Mouse (Mus musculus) midbrain, embryonic 12.5 days (tissue): ENCODE measurements around the gene Chrnd. TPM values are rescaled to one million over a fixed set of nuclear protein-coding genes. Genes with fewer than 3 reads are reported as not detected.

ENCODE experiments used
- ATAC-seq: fragments of 200-750 bp; cut with Nextera tagmentation; 2 replicates; pipeline ENCODE4 v1.8.0; 2017; ENCODE audit warnings: low read depth, moderate TSS enrichment, moderate library complexity; ENCODE audit not compliant: low FRiP score
- H3K27ac ChIP-seq: fragments of 300-500 bp; sonication (generic); replicated peaks from 2 replicates; pipeline ENCODE4 v1.5.1; 2016; ENCODE audit warnings: mild to moderate bottlenecking
- H3K27me3 ChIP-seq: fragments of 300-500 bp; sonication (generic); 2 replicates; pipeline ENCODE4 v1.6.1; 2016; ENCODE audit warnings: mild to moderate bottlenecking
- H3K36me3 ChIP-seq: fragments of 300-500 bp; sonication (generic); 2 replicates; pipeline ENCODE4 v1.6.1; 2016
- H3K4me1 ChIP-seq: fragments of 300-500 bp; sonication (generic); 2 replicates; pipeline ENCODE4 v1.6.1; 2016
- H3K4me2 ChIP-seq: fragments of 300-500 bp; sonication (generic); replicated peaks from 2 replicates; pipeline ENCODE4 v1.6.1; 2016; ENCODE audit warnings: mild to moderate bottlenecking, moderate library complexity
- H3K4me3 ChIP-seq: fragments of 300-500 bp; sonication (generic); 2 replicates; pipeline ENCODE4 v1.5.1; 2016; ENCODE audit warnings: mild to moderate bottlenecking
- H3K9ac ChIP-seq: fragments of 300-500 bp; sonication (generic); replicated peaks from 2 replicates; pipeline ENCODE4 v1.6.1; 2016; ENCODE audit warnings: mild to moderate bottlenecking, moderate library complexity
- H3K9me3 ChIP-seq: fragments of 300-500 bp; sonication (generic); 2 replicates; pipeline ENCODE4 v1.6.1; 2016; ENCODE audit warnings: mild to moderate bottlenecking
- WGBS: fragments of 180-500 bp; shearing (Covaris S2); methylation state at CpG from one replicate; pipeline ENCODE4 v1.1.7; 2016; 5-methylcytosine and 5-hydroxymethylcytosine counted together
- polyA plus RNA-seq: library from polyadenylated mRNA; unstranded; fragments of >200 nt; fragmentation: Nextera tagmentation; extraction: Ambion mirVana; gene quantifications from 2 replicates; pipeline ENCODE4 v1.2.1, GENCODE M21; 2016

Chrnd gene
- polyA plus RNA-seq, 1 experiment from 2014 or later: not detected

GRCm38 (mm10) chr1:87185526-87185925, 4.9 kb upstream of the Chrnd start:
- Histone ChIP-seq H3K9ac (no peak overlapping the region), H3K27ac (no peak overlapping the region), H3K27me3 (peaks cover 87% of the 10 kb centered on the region), H3K4me3 (no peak overlapping the region), H3K4me2 (no peak overlapping the region), H3K36me3 (no peaks in the 10 kb centered on the region), H3K4me1 (peaks cover 10% of the 10 kb centered on the region), H3K9me3 (no peaks in the 10 kb centered on the region)
- ATAC-seq: no peak
- 9% methylated on average over 13 of the region's 13 CpGs for WGBS

- Histone ChIP-seq H3K4me2 (peak overlapping the region; percentile 89), H3K9me3 (no peaks in the 10 kb centered on the region), H3K4me1 (peaks cover 10% of the 10 kb centered on the region), H3K27me3 (peaks cover 89% of the 10 kb centered on the region), H3K4me3 (peak overlapping the region; percentile 50), H3K9ac (peak overlapping the region; percentile 48), H3K36me3 (no peaks in the 10 kb centered on the region), H3K27ac (no peak overlapping the region)
- peak; percentile 61 for ATAC-seq
- WGBS: 2% methylated on average over 52 of the region's 54 CpGs
Measured at GRCm38 (mm10) chr1:87186261-87187036, 4.0 kb upstream of the Chrnd start.

- H3K27ac ChIP-seq: no peak overlapping the region
- peak; percentile 48; the same call in 1 of the 2 replicates for ATAC-seq
- no peaks in the 10 kb centered on the region for H3K9me3 ChIP-seq
- H3K4me1 ChIP-seq: peaks cover 10% of the 10 kb centered on the region
- peak overlapping the region; percentile 89 for H3K4me2 ChIP-seq
- peaks cover 84% of the 10 kb centered on the region for H3K27me3 ChIP-seq
- H3K36me3 ChIP-seq: no peaks in the 10 kb centered on the region
- H3K4me3 ChIP-seq: peak overlapping the region; percentile 50
- under 1% methylated on average over 15 of the region's 15 CpGs for WGBS
- peak overlapping the region; percentile 48 for H3K9ac ChIP-seq
Measured at GRCm38 (mm10) chr1:87187037-87187355, 3.4 kb upstream of the Chrnd start.

GRCm38 (mm10) chr1:87197296-87197695, 6.9 kb downstream of the Chrnd start:
- Histone ChIP-seq H3K4me2 (no peak overlapping the region), H3K36me3 (no peaks in the 10 kb centered on the region), H3K9me3 (no peaks in the 10 kb centered on the region), H3K4me1 (no peaks in the 10 kb centered on the region), H3K27me3 (no peaks in the 10 kb centered on the region), H3K4me3 (no peak overlapping the region), H3K27ac (no peak overlapping the region), H3K9ac (no peak overlapping the region)
- ATAC-seq: no peak
- WGBS: 89% methylated on average over 9 of the region's 9 CpGs

GRCm38 (mm10) chr1:87198119-87199065, 8.0 kb downstream of the Chrnd start:
- Histone ChIP-seq H3K4me1 (no peaks in the 10 kb centered on the region), H3K27ac (no peak overlapping the region), H3K36me3 (no peaks in the 10 kb centered on the region), H3K9me3 (no peaks in the 10 kb centered on the region), H3K27me3 (no peaks in the 10 kb centered on the region), H3K4me2 (no peak overlapping the region), H3K4me3 (no peak overlapping the region), H3K9ac (no peak overlapping the region)
- ATAC-seq: no peak
- 73% methylated on average over 12 of the region's 12 CpGs for WGBS

GRCm38 (mm10) chr1:87200811-87201210, 10.4 kb downstream of the Chrnd start:
- Histone ChIP-seq H3K27me3 (peaks cover 13% of the 10 kb centered on the region), H3K27ac (no peak overlapping the region), H3K4me1 (no peaks in the 10 kb centered on the region), H3K9me3 (no peaks in the 10 kb centered on the region), H3K4me3 (no peak overlapping the region), H3K4me2 (no peak overlapping the region), H3K9ac (no peak overlapping the region), H3K36me3 (no peaks in the 10 kb centered on the region)
- ATAC-seq: no peak
- 78% methylated on average over 2 of the region's 2 CpGs for WGBS

- WGBS: 68% methylated on average over 1 of the region's 1 CpGs
Measured at GRCm38 (mm10) chr1:87201848-87202247, 11.4 kb downstream of the Chrnd start.

GRCm38 (mm10) chr1:87203779-87204178, 13.4 kb downstream of the Chrnd start:
- WGBS: 85% methylated on average over 5 of the region's 5 CpGs
- peaks cover 39% of the 10 kb centered on the region for H3K27me3 ChIP-seq
- no peak overlapping the region for H3K4me2 ChIP-seq
- H3K4me3 ChIP-seq: no peak overlapping the region
- H3K36me3 ChIP-seq: no peaks in the 10 kb centered on the region
- H3K9me3 ChIP-seq: no peaks in the 10 kb centered on the region
- no peaks in the 10 kb centered on the region for H3K4me1 ChIP-seq
- no peak overlapping the region for H3K9ac ChIP-seq
- H3K27ac ChIP-seq: no peak overlapping the region
- ATAC-seq: no peak

More at GRCm38 (mm10) chr1:87201848-87202247, 11.4 kb downstream of the Chrnd start:
- Histone ChIP-seq H3K9me3 (no peaks in the 10 kb centered on the region), H3K36me3 (no peaks in the 10 kb centered on the region), H3K4me2 (no peak overlapping the region), H3K4me3 (no peak overlapping the region), H3K27me3 (peaks cover 24% of the 10 kb centered on the region), H3K27ac (no peak overlapping the region), H3K4me1 (no peaks in the 10 kb centered on the region), H3K9ac (no peak overlapping the region)
- no peak for ATAC-seq

- Histone ChIP-seq H3K4me3 (no peak within 1 kb of the TSS), H3K9me3 (no peaks in the 10 kb centered on the region), H3K4me2 (no peak within 1 kb of the TSS), H3K27me3 (peaks cover 39% of the 10 kb centered on the region), H3K4me1 (no peaks in the 10 kb centered on the region), H3K9ac (no peak within 1 kb of the TSS), H3K27ac (no peak within 1 kb of the TSS), H3K36me3 (no peaks in the 10 kb centered on the region)
- no peak for ATAC-seq
- 90% methylated on average over 7 of the region's 7 CpGs for WGBS
Measured at GRCm38 (mm10) chr1:87204465-87204864, 14.1 kb downstream of the Chrnd start, which contains the start of gene Chrng. Gene Chrng (plus strand): TSS chr1:87204657.

- no peak for ATAC-seq
- 68% methylated on average over 6 of the region's 6 CpGs for WGBS
- no peaks in the 10 kb centered on the region for H3K36me3 ChIP-seq
- H3K4me3 ChIP-seq: no peak overlapping the region
- no peak overlapping the region for H3K9ac ChIP-seq
- H3K27me3 ChIP-seq: peaks cover 39% of the 10 kb centered on the region
- no peaks in the 10 kb centered on the region for H3K4me1 ChIP-seq
- no peak overlapping the region for H3K4me2 ChIP-seq
- H3K27ac ChIP-seq: no peak overlapping the region
- no peaks in the 10 kb centered on the region for H3K9me3 ChIP-seq
Measured at GRCm38 (mm10) chr1:87205038-87205437, 14.6 kb downstream of the Chrnd start.

- Histone ChIP-seq H3K4me3 (no peak overlapping the region), H3K9me3 (no peaks in the 10 kb centered on the region), H3K27me3 (peaks cover 43% of the 10 kb centered on the region)
Measured at GRCm38 (mm10) chr1:87205502-87205901, 15.1 kb downstream of the Chrnd start.

GRCm38 (mm10) chr1:87206339-87206738, 15.9 kb downstream of the Chrnd start:
- WGBS: 19% methylated on average over 17 of the region's 17 CpGs
- Histone ChIP-seq H3K27ac (no peak overlapping the region), H3K9ac (no peak overlapping the region), H3K9me3 (no peaks in the 10 kb centered on the region), H3K4me1 (no peaks in the 10 kb centered on the region), H3K36me3 (no peaks in the 10 kb centered on the region), H3K4me2 (no peak overlapping the region), H3K4me3 (no peak overlapping the region), H3K27me3 (peaks cover 44% of the 10 kb centered on the region)
- no peak for ATAC-seq

More at GRCm38 (mm10) chr1:87205502-87205901, 15.1 kb downstream of the Chrnd start:
- WGBS: 48% methylated on average over 3 of the region's 3 CpGs
- no peaks in the 10 kb centered on the region for H3K36me3 ChIP-seq
- H3K9ac ChIP-seq: no peak overlapping the region
- H3K4me1 ChIP-seq: no peaks in the 10 kb centered on the region
- no peak overlapping the region for H3K4me2 ChIP-seq
- no peak for ATAC-seq
- no peak overlapping the region for H3K27ac ChIP-seq
